Mouse (Mus musculus): ENCODE results near the gene Ctdsp2.

The Ctdsp2 gene

DNA sequence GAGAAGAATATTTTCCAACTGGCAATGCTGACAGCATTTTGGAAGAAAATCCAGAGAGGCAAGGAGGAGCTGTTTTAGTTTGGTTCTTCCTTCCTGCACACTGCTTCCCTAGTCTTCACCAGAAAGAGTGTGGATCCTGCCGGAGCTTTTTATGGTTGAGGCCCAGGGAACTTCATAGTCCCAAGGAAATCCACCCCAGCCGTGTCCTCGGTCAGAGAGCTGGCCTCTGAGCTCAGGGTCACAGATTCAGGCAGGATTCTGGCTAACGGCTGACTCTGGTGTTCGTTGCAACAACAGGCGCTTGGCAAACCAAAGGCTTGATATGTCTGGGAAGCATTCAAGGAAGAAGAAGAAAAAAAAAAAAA is 15.6 kb upstream of the Ctdsp2 start:
- DNase-seq (ENCODE audit: low spot score), result no peak

GRCm38 (mm10) chr10:126963821-126964220 is 14.7 kb upstream of the Ctdsp2 start:
- no peak for DNase-seq (ENCODE audit: low spot score)

GRCm38 (mm10) chr10:126971363-126972050 is 7.0 kb upstream of the Ctdsp2 start:
- DNase-seq (ENCODE audit: low spot score), result no peak

DNA sequence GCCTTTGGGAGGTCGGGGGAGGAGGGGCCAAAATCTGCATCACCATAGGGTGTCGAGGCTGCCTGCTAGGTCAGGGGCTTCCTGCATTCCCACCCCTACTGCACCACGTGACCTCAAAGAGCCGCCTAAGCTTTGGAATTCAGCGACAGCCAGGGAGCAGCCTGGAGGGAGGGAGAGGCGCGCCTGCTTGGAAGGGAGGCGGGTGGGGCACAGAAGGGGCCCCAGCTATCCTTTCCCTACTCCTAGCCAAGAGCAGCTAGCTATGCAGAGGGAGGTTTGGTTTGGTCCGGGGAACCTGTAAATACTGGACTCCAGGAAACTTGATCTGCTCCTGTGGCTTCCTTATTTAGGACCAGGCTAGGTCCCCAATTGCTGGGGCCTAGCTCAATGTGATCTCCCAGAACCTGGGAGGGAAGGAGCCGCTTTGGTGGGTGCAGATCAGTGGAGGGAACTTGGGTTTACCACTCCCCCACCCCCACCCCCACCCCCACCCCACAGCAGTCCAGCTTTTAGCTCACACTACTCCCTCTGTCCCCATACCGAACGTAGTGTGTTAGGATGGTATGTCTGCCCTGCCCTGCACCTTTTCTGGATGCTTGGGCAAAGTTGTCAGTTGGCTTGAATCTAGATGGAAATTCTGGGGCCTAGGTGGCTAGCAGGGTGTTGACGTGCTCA is 6.3 kb upstream of the Ctdsp2 start:
- DNase-seq (ENCODE audit: low spot score), result no peak

DNA sequence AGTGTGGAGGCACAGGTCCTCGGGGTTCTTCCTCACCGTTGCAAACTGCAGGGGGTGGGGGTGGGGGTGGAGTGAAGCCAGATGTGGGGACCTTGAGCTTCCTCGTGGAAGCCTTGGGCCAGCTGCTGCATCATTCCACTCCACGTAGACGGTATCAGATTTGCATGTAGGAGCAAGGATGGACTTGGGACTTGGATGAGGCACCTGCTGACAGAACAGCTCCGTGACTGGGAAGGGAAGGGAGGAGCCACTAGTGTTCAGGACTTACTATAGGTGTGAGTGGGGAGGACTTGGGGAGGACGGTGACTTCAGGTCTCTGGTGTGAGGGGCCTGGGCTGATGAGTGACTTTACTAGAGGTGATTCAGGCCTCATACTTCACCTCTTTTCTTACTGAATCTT is 5.5 kb upstream of the Ctdsp2 start:
- no peak for DNase-seq (ENCODE audit: low spot score)

GRCm38 (mm10) chr10:126975706-126976105 is 2.8 kb upstream of the Ctdsp2 start:
- DNase-seq (ENCODE audit: low spot score), result no peak

- no peak for DNase-seq (ENCODE audit: low spot score)
Measured at GRCm38 (mm10) chr10:126977076-126977475, 1.4 kb upstream of the Ctdsp2 start.

DNA sequence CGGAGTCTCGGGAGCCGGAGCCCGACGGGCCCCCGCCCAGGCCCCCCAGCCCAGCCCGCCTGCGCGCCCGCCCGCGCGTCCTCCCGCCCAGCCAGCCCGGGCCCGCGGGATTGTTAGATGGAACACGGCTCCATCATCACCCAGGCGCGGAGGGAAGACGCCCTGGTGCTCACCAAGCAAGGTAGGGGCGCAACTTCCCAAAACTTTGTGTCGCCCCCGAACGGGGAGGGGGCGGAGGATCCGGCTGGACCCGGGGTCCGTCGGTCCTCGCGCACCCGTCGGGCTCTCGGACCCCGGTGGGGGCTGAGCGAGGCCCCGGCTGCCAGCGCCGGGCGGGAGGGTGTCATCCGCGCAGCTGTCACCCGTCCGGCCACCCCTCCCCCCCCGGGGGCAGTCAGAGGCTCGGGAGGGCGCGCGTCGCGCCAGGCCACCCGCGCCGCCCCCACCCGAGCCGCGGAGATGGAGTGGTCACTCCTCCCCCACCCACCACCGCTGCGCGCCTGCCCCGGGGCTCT is 661 bp downstream of the Ctdsp2 start:
- no peak for DNase-seq (ENCODE audit: low spot score)

- no peak for DNase-seq (ENCODE audit: low spot score)
Measured at GRCm38 (mm10) chr10:126979636-126980151, 1.2 kb downstream of the Ctdsp2 start.

DNA sequence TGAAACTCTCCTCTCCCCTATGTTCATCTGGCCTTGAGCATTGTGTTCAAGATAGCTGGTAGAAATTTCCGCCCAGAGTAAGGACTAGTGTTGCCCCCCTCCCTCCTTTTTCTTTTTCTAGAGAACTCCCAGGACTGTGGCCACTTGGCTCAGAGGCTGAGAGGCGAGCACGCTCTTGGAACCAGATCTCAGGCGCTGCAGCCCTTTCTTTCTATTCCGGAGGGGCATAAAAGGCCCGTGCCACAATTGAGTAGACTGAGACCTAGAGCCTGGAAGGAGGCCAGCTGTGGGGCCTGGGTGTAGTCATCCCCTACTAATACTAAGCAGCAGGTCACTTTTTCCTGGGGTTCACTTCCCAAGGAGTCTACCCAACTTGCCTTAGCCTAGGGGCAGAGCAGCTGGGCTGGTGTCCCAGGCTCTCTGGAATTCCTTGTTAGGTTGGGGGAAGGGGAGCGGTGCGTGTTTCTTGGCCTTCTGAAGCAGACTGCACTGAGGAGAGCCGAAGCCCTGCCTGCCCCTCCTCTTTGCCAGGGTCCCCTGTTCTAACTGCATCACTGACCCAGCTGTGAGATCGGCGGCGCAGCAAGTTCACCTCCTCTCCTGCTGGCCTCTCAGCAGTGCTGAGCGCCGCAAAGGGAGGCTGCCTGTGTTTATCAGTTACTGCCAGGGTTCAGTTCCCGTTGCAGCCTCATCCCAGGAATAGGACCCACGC is 1.9 kb downstream of the Ctdsp2 start:
- DNase-seq (ENCODE audit: low spot score), result no peak

- no peak for DNase-seq (ENCODE audit: low spot score)
Measured at GRCm38 (mm10) chr10:126980933-126981530, 2.5 kb downstream of the Ctdsp2 start.

GRCm38 (mm10) chr10:126981746-126982145 is 3.2 kb downstream of the Ctdsp2 start:
- no peak for DNase-seq (ENCODE audit: low spot score)

DNA sequence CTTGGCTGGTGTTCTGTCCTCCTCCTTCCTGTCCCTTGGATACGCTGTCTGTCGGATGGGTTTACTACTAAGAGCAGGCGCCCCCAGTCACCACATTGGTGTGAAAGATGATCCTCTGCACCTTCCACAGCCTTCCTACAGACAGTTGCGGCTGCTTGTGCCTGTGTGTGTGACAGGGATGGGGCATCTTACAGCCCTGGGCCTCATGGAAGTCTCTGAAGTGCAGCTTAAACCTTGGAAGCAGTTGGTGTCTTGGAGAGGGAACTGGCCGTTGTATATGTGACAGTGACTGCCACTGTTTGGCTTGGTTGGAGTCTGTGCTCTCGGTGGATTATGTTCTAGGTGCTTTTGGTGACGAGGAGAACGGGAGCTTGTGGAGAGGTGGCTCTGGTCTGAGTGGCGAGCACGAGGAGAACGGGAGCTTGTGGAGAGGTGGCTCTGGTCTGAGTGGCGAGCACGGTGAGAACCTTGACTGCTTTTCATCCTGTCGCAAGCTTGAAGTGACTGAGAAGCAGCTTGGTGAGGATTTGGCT is 4.7 kb downstream of the Ctdsp2 start:
- DNase-seq (ENCODE audit: low spot score), result no peak

DNA sequence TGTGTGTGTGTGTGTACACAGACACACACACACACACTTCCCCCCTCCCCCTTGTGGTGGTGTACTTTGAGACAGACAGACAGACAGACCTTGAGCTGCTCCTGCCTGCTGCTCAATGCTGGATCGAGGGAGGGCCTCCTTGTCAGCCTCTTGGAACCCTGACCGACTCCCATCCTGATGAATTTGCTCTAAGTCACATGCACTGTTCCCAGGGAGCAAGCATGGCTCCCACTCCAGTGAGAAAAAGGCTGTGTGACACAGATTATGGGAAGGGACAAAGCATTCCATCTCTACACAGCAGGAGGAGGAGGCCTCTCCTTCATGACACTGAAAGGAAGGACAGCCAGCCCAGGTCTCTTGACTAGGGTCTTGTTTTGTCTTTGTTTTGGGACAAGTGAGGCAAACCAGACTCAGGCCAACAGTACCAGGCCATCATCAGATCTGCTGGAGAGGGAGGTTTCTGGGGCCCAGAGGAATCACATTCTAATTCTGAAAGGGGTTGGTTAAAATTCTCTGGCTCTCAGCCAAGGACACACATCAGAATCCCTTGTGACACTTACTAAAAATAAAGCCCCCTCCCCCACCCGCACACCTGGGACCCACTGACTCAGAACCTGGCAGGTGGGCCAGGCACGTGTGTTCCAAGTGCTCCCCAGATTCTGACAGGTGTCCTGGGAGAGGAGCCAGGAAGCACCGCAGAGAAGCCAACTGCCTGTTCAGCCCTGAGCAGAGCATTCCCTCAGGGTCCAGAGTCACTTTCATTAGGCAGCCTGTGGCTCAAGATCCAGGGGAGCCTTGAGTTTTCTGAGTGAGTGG is 5.9 kb downstream of the Ctdsp2 start:
- no peak for DNase-seq (ENCODE audit: low spot score)

GRCm38 (mm10) chr10:126985127-126985526 is 6.6 kb downstream of the Ctdsp2 start:
- no peak for DNase-seq (ENCODE audit: low spot score)

DNA sequence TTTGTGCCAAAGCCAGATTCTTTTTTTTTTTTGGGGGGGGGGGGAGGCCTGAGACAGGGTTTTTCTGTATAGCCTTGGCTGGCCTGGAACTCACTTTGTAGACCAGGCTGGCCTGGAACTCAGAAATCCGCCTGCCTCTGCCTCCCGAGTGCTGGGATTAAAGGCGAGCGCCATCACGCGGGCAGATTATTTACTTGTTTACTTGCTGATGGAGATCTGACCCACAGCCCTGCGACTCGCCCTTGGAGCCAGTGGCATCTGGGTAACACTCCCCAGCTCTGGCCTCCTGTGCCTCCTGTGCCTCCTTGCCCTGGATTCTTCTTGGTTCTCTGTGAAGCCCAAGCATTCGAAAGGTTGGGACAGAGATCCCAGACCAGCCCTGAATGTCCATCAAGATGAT is 7.1 kb downstream of the Ctdsp2 start:
- DNase-seq (ENCODE audit: low spot score), result no peak

- no peak for DNase-seq (ENCODE audit: low spot score)
Measured at GRCm38 (mm10) chr10:126986541-126986961, 8.0 kb downstream of the Ctdsp2 start.

DNA sequence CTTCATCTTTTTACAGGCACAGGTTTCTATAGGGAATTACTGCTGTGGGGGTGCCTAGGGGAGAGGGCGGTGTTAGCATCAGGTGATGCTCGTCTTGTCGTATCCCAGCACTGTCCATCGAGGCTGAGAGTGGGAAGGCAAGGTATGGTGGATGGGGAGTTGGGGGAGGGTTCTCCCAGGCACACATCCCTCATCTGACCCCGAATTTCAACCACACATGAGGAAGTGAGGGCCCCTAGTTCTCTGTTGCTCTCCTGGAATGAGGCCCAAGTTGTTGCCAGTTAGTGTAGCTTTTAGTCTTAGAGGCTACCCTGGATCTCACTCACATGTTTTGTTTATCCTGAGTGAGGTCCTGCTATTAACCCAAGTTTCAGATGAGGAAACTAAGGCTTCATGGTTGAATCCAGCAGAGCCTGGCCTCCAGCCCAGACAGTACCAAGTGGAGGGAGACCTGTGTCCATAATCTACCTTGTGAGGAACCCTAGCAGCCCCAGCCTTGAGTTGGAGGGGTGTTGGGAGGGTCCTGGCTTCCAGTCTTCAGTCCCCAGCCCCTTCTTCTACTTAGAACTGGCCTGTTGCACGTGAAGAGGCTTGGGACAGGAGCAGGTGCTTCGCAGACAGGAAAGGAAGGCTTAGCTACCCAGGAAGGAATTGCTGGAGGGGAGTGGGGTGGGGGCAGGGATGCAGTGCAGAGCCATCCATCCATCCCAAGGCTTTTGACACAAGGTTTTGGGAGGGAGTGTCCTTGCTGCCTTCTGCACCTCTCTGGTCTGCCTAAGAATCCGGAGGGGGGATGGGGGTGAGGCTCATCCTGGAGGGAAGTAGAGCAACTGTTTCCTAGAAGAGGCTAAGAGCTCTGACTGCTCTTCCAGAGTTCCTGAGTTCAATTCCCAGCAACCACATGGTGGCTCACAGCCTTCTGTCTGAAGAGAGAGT is 8.9 kb downstream of the Ctdsp2 start:
- DNase-seq (ENCODE audit: low spot score), result no peak

DNA sequence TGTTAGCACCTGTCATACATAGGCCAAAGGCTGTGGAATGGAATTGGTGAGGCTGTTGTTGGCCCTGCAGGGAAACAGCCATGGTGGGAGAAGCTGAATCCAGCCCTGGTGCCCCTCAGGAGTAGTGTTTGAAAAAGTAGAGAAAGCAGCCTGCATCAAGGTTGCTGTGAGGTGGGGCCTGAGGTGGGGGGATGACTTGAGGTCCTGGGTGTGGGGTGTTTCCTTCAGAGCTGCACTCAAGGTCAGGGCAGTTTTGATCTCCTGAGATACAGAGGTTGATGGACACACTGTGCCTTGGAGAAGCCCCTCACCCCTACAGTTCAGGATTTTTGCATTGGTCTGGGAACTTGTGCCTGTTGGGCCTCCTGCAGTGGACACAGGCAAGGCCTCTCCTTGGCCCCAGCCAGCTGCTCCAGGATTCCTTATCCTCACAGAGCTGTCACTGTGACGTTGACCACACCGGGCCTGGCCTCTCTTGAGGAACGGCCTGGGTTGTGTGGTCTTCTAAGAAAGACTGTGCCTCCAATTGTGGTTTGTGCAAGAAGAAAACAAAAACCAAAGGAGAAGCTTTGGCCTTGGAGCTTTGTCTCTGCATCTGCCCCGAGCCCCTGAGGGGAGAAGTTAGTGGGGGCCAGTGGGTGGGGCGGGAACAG is 10.1 kb downstream of the Ctdsp2 start:
- DNase-seq (ENCODE audit: low spot score), result no peak

All from layer of hippocampus, adult 9-10 months (tissue).